Mouse (Mus musculus): Measurements from ENCODE around the gene Wnk2.

GRCm38 (mm10) chr13:49143323-49143722 lies 4.5 kb downstream of the Wnk2 start:
- TF ChIP-seq POLR2A (IDR thresholded peaks at IDR 0.05; ENCODE audit: low read depth, low read length) (no peak), CTCF (IDR thresholded peaks at IDR 0.05; ENCODE audit: borderline replicate concordance, insufficient read depth, low read length) (no peak)

All from embryonic fibroblast, embryonic 13.5 days (primary cell).